Mouse (Mus musculus) CH12F3 (cell line): Measurements from ENCODE around the gene Zfp444.

Experiments used
- in situ Hi-C: fragments of 300-500 bp; cut with MboI; formaldehyde crosslinking; loops from 2 replicates; pipeline ENCODE4 v1.14.3; 2020; ENCODE audit warnings: low sequenced_read_pairs

The Zfp444 gene

DNA sequence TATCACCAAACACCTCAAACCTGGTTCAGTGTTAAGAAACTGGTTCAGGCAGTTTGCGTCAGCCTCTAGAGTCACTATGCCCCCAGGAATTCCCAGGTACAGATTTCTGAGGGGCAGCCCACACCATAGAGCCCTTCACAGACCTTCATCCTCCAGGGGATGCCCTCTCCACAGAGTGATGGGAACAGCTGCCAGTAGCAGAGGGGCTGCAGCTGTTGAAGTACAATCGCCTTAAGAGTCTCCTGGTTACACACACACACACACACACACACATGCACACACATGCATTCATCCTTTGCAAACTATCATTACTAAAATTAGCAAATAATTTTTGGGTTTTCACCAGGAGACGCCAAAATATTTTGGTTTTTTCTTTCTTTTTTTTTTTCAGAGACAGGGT is 12.4 kb upstream of the Zfp444 start:
- in situ Hi-C loops = no loop called here

DNA sequence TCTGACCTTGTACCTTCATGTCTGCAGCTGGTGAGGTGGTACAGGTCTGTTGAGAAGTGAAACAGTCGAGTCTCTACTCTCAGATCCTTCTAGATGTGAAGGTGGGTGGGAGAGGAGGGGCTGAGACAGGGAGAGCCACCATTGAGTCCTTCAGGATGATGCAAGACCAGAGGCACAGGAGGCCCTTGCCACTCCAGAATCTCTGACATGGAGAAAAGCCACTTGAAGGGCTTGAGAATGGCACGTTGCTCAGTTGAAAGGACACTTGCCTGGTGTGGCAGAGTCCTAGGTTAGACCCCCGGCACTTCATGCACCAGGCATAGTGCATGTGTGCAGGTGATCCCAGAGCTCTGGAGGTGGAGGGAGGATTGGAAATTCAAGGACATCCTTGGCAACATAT is 10.5 kb upstream of the Zfp444 start:
- in situ Hi-C loops = no loop called here

- in situ Hi-C loops = no loop called here
Observed at GRCm38 (mm10) chr7:6162172-6162571, 9.9 kb upstream of the Zfp444 start.

DNA sequence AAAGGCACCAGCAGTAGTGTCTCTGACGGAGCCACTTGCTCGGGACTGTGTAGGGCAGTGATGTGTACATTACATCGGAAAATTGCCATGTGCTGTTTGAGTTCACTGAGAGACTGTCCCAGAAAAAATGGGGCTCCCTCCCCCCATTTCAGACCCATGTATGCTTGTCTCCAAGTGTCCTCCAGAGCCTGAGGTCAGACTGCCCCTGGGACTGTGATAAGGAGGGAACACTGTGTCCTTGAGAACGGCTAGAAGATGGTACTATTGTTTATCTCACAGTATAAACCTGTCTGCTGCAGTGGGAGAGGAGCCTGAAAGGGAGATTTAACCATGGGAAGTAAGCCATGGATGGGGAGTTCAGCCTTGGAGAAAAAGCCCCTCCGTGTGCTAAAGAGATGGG is 7.4 kb upstream of the Zfp444 start:
- in situ Hi-C loops = no loop called here

GRCm38 (mm10) chr7:6169403-6169802 is 2.6 kb upstream of the Zfp444 start:
- in situ Hi-C loops = no loop called here

GRCm38 (mm10) chr7:6170391-6170790 is 1.6 kb upstream of the Zfp444 start:
- in situ Hi-C loops = loop anchor here (10.0 kb wide), 1 partner anchor 46 kb away; no protein-coding TSS in a partner anchor

DNA sequence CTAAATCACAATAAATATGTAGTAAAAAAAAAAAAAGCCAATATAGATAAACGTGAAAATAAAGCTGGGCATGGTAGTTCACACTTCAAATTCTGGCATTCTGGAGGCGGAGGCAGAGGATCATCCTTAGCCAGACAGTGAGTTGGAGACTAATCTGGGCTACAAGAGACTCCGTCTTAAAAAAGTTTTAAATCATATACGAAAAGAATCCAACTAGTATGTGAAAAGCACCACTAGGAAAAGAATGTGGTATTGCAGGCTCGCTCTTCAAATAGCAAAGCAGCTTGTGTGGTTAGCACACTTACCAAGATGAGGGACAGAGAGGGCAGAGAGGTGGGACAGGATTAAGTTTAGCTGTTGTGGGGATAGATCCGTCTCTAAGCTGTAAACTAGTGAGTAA is 1.2 kb upstream of the Zfp444 start:
- in situ Hi-C loops = loop anchor here (10.0 kb wide), 1 partner anchor 46 kb away; no protein-coding TSS in a partner anchor

DNA sequence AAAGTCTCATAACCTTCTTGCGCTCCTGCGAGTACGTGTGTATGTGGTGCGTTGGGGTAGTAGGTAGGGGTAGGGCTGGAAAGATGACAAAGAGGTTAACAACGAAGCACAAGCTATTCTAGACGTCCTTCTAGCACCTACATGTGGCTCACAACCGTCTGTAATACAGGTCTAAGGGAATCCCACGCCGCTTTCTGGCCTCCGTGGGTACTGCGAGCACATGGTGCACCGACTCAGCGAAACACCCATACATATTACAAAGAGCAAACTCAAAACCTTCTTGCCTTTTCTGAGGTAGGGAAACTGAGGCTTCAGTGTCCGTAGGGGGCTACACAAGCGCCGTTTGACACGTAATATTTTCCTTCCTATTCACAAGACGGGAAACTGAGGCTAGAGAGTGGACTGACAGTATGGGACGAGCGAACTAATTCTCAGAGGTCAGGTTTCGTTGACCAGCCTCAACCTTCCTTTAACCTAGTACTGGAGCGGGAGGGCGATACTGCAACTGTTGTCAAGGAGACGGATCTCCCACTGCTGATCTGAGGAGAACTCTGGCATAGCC is 501 bp upstream of the Zfp444 start:
- in situ Hi-C loops = loop anchor here (10.0 kb wide), 1 partner anchor 47 kb away; no protein-coding TSS in a partner anchor

GRCm38 (mm10) chr7:6172674-6173244 is 733 bp downstream of the Zfp444 start:
- in situ Hi-C loops = loop anchor here (10.0 kb wide), 1 partner anchor 48 kb away; no protein-coding TSS in a partner anchor

DNA sequence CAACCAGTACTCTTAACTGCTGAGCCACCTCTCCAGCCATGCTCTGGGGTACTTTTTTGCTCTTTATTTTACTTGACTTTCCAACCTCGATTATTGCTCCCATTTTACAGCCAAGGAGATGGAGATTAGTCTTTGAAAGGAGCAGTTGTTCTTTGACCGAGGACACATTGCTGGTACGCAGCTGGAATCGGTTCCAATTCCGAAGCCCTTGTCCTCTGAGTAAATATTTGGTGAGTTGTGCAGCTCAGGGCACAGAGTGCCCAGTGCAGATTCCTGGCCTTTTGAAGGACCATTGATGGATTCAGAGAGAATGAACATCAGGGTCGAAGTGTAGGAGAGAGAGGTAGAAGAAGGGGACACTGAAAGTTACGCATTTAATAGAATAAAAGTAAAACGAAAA is 1.8 kb downstream of the Zfp444 start:
- in situ Hi-C loops = loop anchor here (10.0 kb wide), 1 partner anchor 49 kb away; no protein-coding TSS in a partner anchor

DNA sequence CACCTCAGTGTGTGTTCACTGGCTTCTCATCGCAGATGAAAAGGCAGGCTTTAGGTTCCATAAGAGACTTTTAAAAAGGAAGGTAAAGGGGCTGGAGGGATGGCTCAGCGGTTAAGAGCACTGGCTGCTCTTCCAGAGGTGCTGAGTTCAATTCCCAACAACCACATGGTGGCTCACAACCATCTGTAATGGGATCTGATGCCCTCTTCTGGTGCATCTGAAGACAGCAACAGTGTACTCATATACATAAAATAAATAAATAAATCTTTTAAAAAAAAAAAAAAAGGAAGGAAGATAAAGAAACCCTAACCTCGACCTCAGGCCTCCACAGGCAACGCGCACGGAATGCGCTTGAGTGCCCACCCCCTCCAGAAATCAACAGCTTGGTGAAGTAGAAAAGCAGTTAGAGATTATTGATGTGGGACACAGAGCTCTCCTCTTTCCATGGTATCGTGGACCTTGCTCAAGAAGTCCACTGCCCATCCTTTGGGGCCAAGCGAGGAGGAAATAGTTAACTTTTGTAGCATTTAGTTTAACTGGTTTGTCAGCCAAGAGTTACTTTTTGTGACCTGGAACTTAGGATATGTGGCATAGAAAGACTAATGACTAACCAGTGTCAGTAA is 2.5 kb downstream of the Zfp444 start:
- in situ Hi-C loops = loop anchor here (10.0 kb wide), 1 partner anchor 50 kb away; no protein-coding TSS in a partner anchor

DNA sequence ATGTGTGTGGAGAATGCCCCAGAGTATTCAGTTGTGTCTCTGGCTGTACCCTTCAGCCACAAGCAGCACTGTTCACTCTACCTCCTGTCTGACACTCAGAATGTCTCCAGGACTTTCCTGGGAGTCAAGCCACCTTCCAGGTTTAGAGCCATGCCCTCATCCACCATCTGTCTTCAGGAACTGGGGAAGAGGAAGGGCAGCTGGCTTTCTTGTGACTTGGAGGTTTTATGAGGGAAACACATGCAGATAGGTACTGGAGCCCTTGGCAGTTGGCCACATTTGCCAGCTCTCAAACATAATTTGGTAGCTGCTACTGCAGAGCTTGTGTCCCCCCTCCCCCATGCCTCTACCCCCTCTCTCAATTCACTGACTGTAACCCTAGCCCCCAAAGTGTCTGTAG is 7.0 kb downstream of the Zfp444 start:
- in situ Hi-C loops = loop anchor here (10.0 kb wide), 1 partner anchor 54 kb away; no protein-coding TSS in a partner anchor

- in situ Hi-C loops = no loop called here
Observed at GRCm38 (mm10) chr7:6182882-6183281, 10.9 kb downstream of the Zfp444 start.

- in situ Hi-C loops = no loop called here
Observed at GRCm38 (mm10) chr7:6183802-6184201, 11.8 kb downstream of the Zfp444 start.

- in situ Hi-C loops = no loop called here
Observed at GRCm38 (mm10) chr7:6184521-6184920, 12.5 kb downstream of the Zfp444 start.

DNA sequence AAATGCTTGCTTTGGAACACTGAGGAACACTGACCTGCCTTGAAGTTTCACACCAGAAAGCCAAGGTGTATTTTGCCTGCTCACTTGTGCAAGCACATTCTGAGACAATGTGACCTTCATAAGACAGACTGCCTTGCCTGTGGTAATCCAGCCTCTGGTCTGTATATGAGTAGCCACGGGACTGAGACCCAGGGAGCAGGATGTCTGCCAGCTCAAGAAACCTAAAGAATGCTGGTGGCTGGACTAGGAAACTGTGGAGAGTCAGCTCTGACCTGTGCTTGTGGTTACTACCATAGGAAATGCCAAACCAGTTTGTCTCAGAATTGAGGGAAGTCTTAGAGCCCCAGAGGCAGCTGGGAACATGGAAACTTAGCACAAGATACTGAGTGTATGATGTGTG is 13.4 kb downstream of the Zfp444 start:
- in situ Hi-C loops = no loop called here

DNA sequence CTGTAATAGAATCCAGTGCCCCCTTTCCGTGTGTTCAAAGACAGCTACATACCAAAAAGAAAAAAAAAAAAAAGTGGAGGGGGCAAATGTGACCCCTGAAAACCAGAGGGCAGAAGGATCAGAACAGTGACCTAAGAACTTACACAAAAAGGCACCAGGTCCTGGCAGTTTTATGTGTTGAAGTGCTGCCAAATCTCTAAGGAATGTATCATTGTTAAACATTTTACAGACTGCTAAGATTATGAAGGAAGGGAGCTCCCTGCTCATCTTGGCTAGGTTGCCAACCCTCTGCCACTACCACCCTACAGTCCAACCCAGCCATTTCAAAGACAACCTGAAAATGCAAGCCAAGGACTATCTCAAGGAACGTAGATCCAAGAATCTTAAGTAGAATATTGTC is 14.2 kb downstream of the Zfp444 start:
- in situ Hi-C loops = no loop called here

DNA sequence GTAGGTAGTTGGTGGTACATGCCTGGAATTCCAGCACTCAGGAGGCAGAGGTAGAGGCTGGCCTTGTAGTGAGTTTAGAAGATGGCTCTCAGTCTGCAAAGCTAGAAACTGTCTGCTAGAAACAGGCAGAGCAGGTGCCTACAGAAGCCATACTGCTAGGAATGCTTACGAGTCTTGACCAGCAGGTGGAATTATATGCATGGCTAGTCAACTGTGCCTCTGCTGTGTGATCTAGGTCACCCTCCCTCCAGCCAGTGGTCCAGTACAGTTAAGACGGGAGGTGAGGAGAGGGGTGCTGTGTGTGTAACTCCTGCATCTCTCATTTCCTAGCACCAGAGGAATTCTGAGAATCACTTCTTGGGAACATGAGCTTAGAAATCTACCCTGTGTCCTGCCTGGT is 14.7 kb downstream of the Zfp444 start:
- in situ Hi-C loops = no loop called here

GRCm38 (mm10) chr7:6189542-6189941 is 17.5 kb downstream of the Zfp444 start:
- in situ Hi-C loops = no loop called here

- in situ Hi-C loops = no loop called here
Observed at GRCm38 (mm10) chr7:6191376-6191775, 19.4 kb downstream of the Zfp444 start.

DNA sequence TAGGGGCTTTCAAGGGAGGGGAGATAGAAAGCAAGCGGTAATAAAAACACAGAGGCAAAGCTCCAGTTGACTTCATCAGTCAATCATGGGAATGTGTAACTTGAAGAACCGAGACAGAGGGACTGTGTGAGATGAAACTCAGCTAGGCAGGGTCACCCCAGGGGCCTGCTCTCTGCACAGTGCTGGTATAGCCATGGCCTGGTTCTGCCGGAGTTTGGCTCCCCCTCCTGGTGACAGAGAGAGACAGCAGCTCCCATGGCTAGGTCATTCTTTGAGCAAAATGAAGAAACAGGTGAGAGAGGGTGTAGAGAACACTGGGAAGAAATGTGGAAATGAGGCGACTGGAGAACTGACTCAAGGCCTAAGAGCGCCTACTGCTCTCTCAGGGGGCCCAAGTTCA is 22.1 kb downstream of the Zfp444 start:
- in situ Hi-C loops = no loop called here

GRCm38 (mm10) chr7:6195777-6196176 is 23.8 kb downstream of the Zfp444 start:
- in situ Hi-C loops = no loop called here
